Mouse (Mus musculus): Measurements from ENCODE around the gene Khdc1c. TPM values are rescaled to one million over a fixed set of nuclear protein-coding genes. Genes with fewer than 3 reads are reported as not detected.

Khdc1c gene
- polyA plus RNA-seq (2012; rRNA removed; ENCODE audit: low replicate concordance) = not detected in 2 replicates

GRCm38 (mm10) chr1:21368031-21368430 is at the start of gene Khdc1c:
TSS of gene Khdc1c (plus strand) at chr1:21368331.

GRCm38 (mm10) chr1:21349341-21349740 is 18.8 kb upstream of the Khdc1c start, which contains the start of gene Khdc1a:
TSS of gene Khdc1a (plus strand) at chr1:21349641.

DNA sequence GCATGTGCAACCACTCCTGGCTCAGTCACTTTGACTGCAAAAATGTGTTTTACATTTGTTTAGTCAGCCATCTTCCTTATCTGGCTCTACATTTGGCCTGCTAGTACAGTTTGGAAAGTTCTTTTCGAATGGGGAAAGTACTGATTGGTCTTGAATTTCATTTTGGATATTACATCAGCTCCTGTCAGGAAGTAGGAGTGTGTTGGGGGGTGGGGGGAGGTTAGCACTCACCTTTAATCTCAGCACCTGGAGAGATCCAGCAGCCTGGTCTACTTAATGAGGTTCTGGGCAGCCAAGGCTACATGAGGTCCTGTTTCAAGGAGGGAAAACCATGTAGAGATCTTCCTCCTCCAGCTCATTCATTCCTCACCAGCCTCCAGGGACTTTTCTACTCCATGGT is 15.1 kb downstream of the Khdc1c start, which contains the start of gene Khdc1b:
TSS of gene Khdc1b (plus strand) at position 301 of the 400 bp plus-strand sequence.

Other genes with a start within 250 kb of the Khdc1c start
- 1.9 and 2.0 TPM in 2 replicates for gene Tmem14a, start 149.8 kb upstream of the Khdc1c start, polyA plus RNA-seq (2012; rRNA removed; ENCODE audit: low replicate concordance)
- gene Gsta3, start 127.7 kb upstream of the Khdc1c start, polyA plus RNA-seq (2012; rRNA removed; ENCODE audit: low replicate concordance) = 1.4 and 3.5 TPM in 2 replicates
- not detected in 2 replicates for gene Khdc1a, start 18.7 kb upstream of the Khdc1c start, polyA plus RNA-seq (2012; rRNA removed; ENCODE audit: low replicate concordance)
- not detected in 2 replicates for gene Khdc1b, start 15.2 kb downstream of the Khdc1c start, polyA plus RNA-seq (2012; rRNA removed; ENCODE audit: low replicate concordance)

Data from duodenum, adult 2 months (tissue).